Mouse (Mus musculus) MEL (cell line): ENCODE measurements around the gene Gon7.

ENCODE experiments used
- CTCF ChIP-seq, 3 experiments: IDR thresholded peaks in 2 of 3; conservative IDR thresholded peaks in 1 of 3; 2 replicates each; pipeline ENCODE4 v1.5.1; 2011 to 2012; ENCODE audit warnings: low read length in 3 of 3, low read depth in 2 of 3, mild to moderate bottlenecking in 2 of 3, improper control_type of control experiment in 1 of 3, inconsistent platforms in 1 of 3, mixed read lengths in 1 of 3, moderate library complexity in 1 of 3; ENCODE audit not compliant: control insufficient read depth in 1 of 3, insufficient read depth in 1 of 3, poor library complexity in 1 of 3, severe bottlenecking in 1 of 3
- GABPA ChIP-seq: IDR thresholded peaks from 2 replicates; pipeline ENCODE4 v1.6.1; 2012; ENCODE audit warnings: low read depth, mild to moderate bottlenecking, inconsistent platforms, low read length, improper control_type of control experiment, moderate library complexity
- ZMIZ1 ChIP-seq: IDR thresholded peaks from 2 replicates; pipeline ENCODE4 v1.6.1; 2012; ENCODE audit warnings: low read depth, mild to moderate bottlenecking, inconsistent platforms, low read length, improper control_type of control experiment, moderate library complexity

GRCm38 (mm10) chr12:102703441-102703840 lies 54.2 kb downstream of the Gon7 start:
- no peak for TF ChIP-seq CTCF (IDR thresholded peaks at IDR 0.05 in 2 of 3, conservative IDR thresholded peaks at IDR 0.05 in 1 of 3; ENCODE audit: control insufficient read depth in 1 of 3, insufficient read depth in 1 of 3, low read depth in 2 of 3, low read length in 3 of 3, poor library complexity in 1 of 3, severe bottlenecking in 1 of 3)
- TF ChIP-seq ZMIZ1, result no peak
- no peak for TF ChIP-seq GABPA
